Mouse (Mus musculus) spleen, adult 2 months (tissue): Measurements from ENCODE around the gene Trim40.

ENCODE experiments used
- CTCF ChIP-seq: fragments of 200-500 bp; IDR thresholded peaks from 2 replicates; pipeline ENCODE4 v1.5.1; 2011; ENCODE audit warnings: mild to moderate bottlenecking, inconsistent platforms; ENCODE audit not compliant: insufficient read depth, insufficient read length, insufficient replicate concordance; ENCODE audit errors: extremely low read depth
- POLR2A ChIP-seq: fragments of 200-500 bp; IDR thresholded peaks from 2 replicates; pipeline ENCODE4 v1.6.1; 2011; ENCODE audit warnings: low read depth, low read length, inconsistent platforms

GRCm38 (mm10) chr17:36849992-36850391 lies 39.9 kb downstream of the Trim40 start:
- TF ChIP-seq CTCF (no peak), POLR2A (no peak)
